Mouse (Mus musculus): ENCODE measurements at regions not wholly inside any gene's neighbourhood (a gene's known extent, or its start where the extent isn't known, plus 50 kb on each side); places are given as distances from the start of the nearest gene placed in this dataset.

DNA sequence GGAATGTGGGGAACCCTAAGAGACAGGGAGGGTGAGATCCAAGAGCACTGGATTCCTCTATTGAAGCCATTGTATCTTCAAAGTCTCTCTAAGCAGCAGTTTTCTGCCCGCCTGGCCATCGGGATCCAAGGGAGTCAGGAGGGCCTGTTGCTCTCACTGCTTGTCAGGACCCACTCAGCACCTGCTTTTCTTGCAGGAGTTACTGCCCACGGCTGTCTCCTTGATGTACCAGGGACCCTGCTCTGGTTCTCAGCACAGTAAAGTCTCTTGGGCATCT is 224.2 kb downstream of the Cdc5l start:
- ATAC-seq (replicated peaks in 1 of 2; ENCODE audit: insufficient read depth in 1 of 2, low FRiP score in 2 of 2, low TSS enrichment in 1 of 2, low read depth in 1 of 2, poor library complexity in 2 of 2, severe bottlenecking in 2 of 2): no peak

DNA sequence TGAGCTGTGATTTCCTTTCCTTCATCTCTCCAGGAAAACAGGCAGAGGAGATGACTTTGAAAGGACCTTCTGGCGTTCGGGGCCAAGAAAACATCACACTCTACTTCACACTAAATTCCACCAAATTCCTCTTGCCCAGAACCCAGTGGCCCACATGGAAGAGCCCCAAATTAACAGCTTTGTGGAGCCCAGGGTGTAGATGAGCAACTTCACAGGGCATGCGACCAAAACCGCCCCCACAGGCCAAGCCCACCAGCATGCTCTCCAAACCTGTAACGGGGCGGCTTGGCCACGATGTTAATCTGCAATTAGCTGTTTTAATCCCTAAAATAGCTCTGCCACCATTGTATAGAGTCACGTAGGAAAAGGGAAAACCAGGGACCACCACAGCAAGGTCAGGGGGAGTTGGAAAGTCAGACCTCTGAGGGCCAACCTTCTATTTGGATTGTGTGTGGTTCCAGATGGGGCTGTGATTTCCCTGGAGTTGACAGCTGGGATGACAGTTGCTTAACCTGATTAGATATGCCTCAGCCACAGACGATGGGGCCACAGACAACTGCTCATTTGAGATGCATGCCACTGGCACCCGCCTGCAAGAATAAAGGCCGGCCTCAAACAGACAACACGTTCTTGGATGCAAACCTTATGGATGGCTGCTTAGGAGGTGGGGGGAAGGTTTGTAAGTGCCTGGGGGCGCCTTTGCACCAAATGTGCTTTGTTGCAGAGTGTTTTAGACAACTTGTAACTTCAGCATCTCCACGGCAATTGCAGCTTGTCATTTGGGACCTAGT is 224.7 kb downstream of the Cdc5l start:
- no peak for ATAC-seq (replicated peaks in 1 of 2; ENCODE audit: insufficient read depth in 1 of 2, low FRiP score in 2 of 2, low TSS enrichment in 1 of 2, low read depth in 1 of 2, poor library complexity in 2 of 2, severe bottlenecking in 2 of 2)

DNA sequence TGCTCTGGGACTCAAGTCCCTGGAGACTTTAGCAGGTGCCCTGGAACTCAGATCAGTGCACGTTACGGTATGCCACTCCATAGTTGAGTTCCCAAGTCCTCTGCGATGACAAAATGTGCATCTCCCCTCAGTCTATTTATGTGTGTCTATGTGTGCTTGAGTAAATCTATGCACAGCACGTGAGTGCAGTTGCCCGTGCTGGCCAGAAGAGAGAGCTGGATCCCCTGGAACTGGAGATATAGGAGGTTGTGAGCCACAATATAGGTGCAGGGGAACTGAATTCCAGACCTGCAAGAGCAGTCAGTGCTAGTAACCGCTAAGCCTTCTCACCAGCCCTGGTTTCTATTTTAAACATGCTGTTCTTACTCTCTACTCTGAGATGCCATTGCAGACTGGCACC is 237.8 kb downstream of the Cdc5l start:
- ATAC-seq (replicated peaks in 1 of 2; ENCODE audit: insufficient read depth in 1 of 2, low FRiP score in 2 of 2, low TSS enrichment in 1 of 2, low read depth in 1 of 2, poor library complexity in 2 of 2, severe bottlenecking in 2 of 2): no peak

DNA sequence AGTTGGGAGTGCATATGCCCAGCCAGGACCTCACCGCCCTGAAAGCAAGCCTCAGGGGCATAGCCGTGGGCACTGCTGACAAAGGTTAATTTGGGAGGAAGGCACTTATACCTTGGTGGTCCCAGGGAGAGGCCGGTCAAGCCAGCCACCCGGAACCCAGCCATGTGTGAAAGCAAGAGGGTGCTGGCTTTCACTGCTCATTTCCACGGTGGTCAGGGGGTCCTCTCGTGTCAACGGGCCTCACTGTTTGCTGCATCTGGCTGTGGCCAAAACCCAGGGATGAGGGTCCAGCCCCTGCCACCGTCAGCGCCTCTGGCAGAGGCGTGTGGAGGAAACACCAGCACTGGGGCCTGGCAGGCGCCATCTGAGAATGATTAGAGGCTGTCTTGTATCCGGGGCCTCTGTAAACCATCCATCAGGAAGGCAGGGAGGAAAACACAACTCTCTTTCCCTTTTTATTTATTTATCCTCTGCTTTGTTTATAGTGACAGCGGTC is 238.7 kb downstream of the Cdc5l start:
- ATAC-seq (replicated peaks in 1 of 2; ENCODE audit: insufficient read depth in 1 of 2, low FRiP score in 2 of 2, low TSS enrichment in 1 of 2, low read depth in 1 of 2, poor library complexity in 2 of 2, severe bottlenecking in 2 of 2): no peak

DNA sequence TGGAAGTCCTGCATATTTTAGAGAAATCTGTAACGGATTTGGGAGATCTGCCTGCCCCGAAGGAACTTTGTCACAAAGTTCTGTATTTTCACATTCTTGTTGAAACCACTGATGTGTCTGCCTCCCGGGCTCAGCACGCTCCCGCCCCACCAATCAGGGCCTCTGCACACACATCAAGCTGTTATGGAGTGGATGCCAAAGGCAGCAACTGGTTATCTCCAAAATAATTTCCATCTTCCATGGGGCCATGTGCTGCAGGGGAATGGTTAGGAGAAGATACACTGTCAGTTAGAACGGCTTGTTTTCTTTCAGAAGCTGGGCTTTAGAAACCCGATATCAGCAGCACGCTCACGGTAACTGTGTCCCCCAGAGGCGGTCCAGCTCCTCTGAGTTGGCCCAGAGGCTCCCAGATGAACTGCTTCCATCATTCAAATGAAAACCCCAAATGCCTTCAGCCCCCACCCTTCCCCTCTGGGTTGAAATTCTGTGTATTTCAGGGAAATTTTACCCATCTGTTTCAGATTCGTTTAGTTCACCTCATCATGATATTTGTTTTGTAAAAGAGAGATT is 240.0 kb downstream of the Cdc5l start:
- no peak for ATAC-seq (replicated peaks in 1 of 2; ENCODE audit: insufficient read depth in 1 of 2, low FRiP score in 2 of 2, low TSS enrichment in 1 of 2, low read depth in 1 of 2, poor library complexity in 2 of 2, severe bottlenecking in 2 of 2)

DNA sequence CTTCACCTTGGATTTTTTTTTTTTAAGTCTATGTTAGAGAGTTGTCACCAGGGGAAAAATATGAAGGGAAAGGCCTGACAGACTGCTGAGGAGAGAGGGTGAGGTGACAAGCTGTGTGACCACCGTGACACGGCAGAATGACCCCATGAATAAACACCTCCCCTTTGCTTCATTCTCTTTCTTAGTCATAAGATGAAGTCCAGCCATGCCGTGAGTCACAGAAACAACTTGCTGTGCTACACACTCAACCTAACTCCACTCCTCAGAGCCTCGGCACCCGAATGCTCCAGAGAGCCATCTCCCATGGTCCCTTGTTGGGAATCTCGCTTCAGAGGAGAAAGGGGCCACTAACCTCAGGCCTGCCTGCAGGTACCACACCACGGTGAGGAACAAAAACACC is 246.1 kb downstream of the Cdc5l start:
- ATAC-seq (replicated peaks in 1 of 2; ENCODE audit: insufficient read depth in 1 of 2, low FRiP score in 2 of 2, low TSS enrichment in 1 of 2, low read depth in 1 of 2, poor library complexity in 2 of 2, severe bottlenecking in 2 of 2): no peak

DNA sequence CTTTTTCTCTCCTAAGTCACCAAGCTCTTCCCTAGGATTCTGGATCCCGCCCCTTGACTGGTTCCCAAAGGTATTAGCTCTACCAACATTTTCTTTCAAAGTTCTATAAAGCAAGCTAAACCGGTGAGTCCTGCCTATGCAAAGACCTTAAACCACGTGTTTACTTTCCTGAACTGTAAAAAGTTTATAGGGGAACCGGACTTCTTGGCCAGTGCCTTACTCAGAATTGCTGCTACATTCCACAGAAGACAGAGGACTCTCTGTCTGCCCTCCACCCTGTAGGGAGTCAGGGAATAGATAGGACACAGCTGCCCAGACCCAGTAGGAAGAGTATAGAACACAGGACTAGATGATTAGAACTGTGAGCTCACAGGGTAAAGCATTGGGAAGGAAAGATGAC is 257.2 kb downstream of the Cdc5l start:
- ATAC-seq (replicated peaks in 1 of 2; ENCODE audit: insufficient read depth in 1 of 2, low FRiP score in 2 of 2, low TSS enrichment in 1 of 2, low read depth in 1 of 2, poor library complexity in 2 of 2, severe bottlenecking in 2 of 2): no peak

DNA sequence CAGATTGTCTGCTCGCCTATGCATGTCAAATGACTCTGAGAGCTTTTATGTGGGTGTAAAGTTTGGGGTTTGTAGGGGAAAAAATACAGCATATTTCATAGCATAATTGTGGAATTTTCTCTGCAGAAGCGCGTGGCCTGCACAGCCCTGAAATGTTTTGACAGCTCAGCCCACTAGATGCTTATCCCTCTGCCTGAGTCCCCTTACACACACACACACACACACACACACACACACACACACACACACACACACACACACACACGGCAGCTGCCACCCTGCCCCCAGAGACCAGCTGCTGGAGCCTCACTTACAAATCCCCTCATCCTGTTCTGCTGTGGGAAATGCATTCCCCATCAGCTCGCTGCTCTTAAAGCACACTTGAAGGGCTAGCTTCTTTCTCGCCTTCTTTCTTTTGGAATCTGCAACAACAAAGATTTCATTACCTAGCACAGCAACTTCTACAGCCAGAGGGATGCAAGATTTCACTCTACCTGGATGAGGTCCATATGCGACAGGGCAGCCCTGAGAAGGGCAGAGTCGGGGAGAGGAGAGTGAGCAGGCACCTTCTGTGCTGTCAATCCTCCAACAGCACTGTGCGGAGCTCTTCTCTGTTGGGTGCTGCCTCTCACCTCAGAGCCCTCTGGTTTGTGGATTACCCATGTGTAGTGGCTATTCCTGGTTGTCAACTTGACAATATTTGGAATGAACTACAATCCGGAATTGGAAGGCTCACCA is 264.1 kb downstream of the Cdc5l start:
- no peak for ATAC-seq (replicated peaks in 1 of 2; ENCODE audit: insufficient read depth in 1 of 2, low FRiP score in 2 of 2, low TSS enrichment in 1 of 2, low read depth in 1 of 2, poor library complexity in 2 of 2, severe bottlenecking in 2 of 2)
